Mouse (Mus musculus): Measurements from ENCODE around the gene Zfand6. TPM values are rescaled to one million over a fixed set of nuclear protein-coding genes. Genes with fewer than 3 reads are reported as not detected.

The Zfand6 gene
- total and polyA plus RNA-seq, 2 experiments from 2014 or later, result 104 to 141 TPM

- Histone ChIP-seq H3K36me3 (ENCODE audit: insufficient read depth, low read length) (no peaks in the 10 kb centered on the region), H3K4me3 (ENCODE audit: low read length) (no peak overlapping the region), H3K9me3 (ENCODE audit: low read length) (no peaks in the 10 kb centered on the region), H3K9ac (replicated peaks; ENCODE audit: low read length) (no peak overlapping the region), H3K4me1 (ENCODE audit: insufficient read depth, low read length) (no peaks in the 10 kb centered on the region), H3K27me3 (ENCODE audit: insufficient read depth, low read length) (no peaks in the 10 kb centered on the region), H3K4me2 (ENCODE audit: low read depth, low read length) (no peak overlapping the region), H3K27ac (no peak overlapping the region)
- ATAC-seq (no peak), DNase-seq (ENCODE audit: low spot score) (no peak)
- WGBS, result 92% methylated on average over 2 of the region's 2 CpGs
- no peak for TF ChIP-seq CTCF (IDR thresholded peaks at IDR 0.05; ENCODE audit: low read depth)
These were observed 37.0 kb downstream of the Zfand6 start for GRCm38 (mm10) chr7:84652740-84653139.

- Histone ChIP-seq H3K27ac (no peak overlapping the region), H3K4me3 (ENCODE audit: low read length) (no peak overlapping the region), H3K4me2 (ENCODE audit: low read depth, low read length) (no peak overlapping the region), H3K4me1 (ENCODE audit: insufficient read depth, low read length) (no peaks in the 10 kb centered on the region), H3K36me3 (ENCODE audit: insufficient read depth, low read length) (no peaks in the 10 kb centered on the region), H3K9ac (replicated peaks; ENCODE audit: low read length) (no peak overlapping the region), H3K9me3 (ENCODE audit: low read length) (no peaks in the 10 kb centered on the region), H3K27me3 (ENCODE audit: insufficient read depth, low read length) (no peaks in the 10 kb centered on the region)
- WGBS, result 90% methylated on average over 2 of the region's 2 CpGs
- no peak for DNase-seq (ENCODE audit: low spot score)
- no peak for TF ChIP-seq CTCF (IDR thresholded peaks at IDR 0.05; ENCODE audit: low read depth)
- ATAC-seq, result no peak
These were observed 37.8 kb downstream of the Zfand6 start for GRCm38 (mm10) chr7:84651987-84652321.

- H3K27me3 ChIP-seq (ENCODE audit: insufficient read depth, low read length), result no peaks in the 10 kb centered on the region
- no peak for TF ChIP-seq CTCF (IDR thresholded peaks at IDR 0.05; ENCODE audit: low read depth)
- H3K4me3 ChIP-seq (ENCODE audit: low read length), result no peak overlapping the region
- no peaks in the 10 kb centered on the region for H3K36me3 ChIP-seq (ENCODE audit: insufficient read depth, low read length)
- ATAC-seq (no peak), DNase-seq (ENCODE audit: low spot score) (no peak)
- H3K4me1 ChIP-seq (ENCODE audit: insufficient read depth, low read length), result no peaks in the 10 kb centered on the region
- WGBS, result 95% methylated on average over 4 of the region's 4 CpGs
- H3K9ac ChIP-seq (replicated peaks; ENCODE audit: low read length), result no peak overlapping the region
- no peaks in the 10 kb centered on the region for H3K9me3 ChIP-seq (ENCODE audit: low read length)
- no peak overlapping the region for H3K4me2 ChIP-seq (ENCODE audit: low read depth, low read length)
- H3K27ac ChIP-seq, result no peak overlapping the region
These were observed 38.3 kb downstream of the Zfand6 start for GRCm38 (mm10) chr7:84651303-84651986.

GRCm38 (mm10) chr7:84649016-84649415, 40.7 kb downstream of the Zfand6 start:
- WGBS, result 81% methylated on average over 2 of the region's 2 CpGs
- Histone ChIP-seq H3K36me3 (ENCODE audit: insufficient read depth, low read length) (no peaks in the 10 kb centered on the region), H3K27me3 (ENCODE audit: insufficient read depth, low read length) (no peaks in the 10 kb centered on the region), H3K9ac (replicated peaks; ENCODE audit: low read length) (no peak overlapping the region), H3K4me3 (ENCODE audit: low read length) (no peak overlapping the region), H3K4me1 (ENCODE audit: insufficient read depth, low read length) (no peaks in the 10 kb centered on the region), H3K9me3 (ENCODE audit: low read length) (no peaks in the 10 kb centered on the region), H3K27ac (peak overlapping the region; percentile 32; the same call in 1 of the 2 replicates), H3K4me2 (ENCODE audit: low read depth, low read length) (no peak overlapping the region)
- ATAC-seq (no peak), DNase-seq (ENCODE audit: low spot score) (no peak)
- TF ChIP-seq CTCF (IDR thresholded peaks at IDR 0.05; ENCODE audit: low read depth), result no peak

DNA sequence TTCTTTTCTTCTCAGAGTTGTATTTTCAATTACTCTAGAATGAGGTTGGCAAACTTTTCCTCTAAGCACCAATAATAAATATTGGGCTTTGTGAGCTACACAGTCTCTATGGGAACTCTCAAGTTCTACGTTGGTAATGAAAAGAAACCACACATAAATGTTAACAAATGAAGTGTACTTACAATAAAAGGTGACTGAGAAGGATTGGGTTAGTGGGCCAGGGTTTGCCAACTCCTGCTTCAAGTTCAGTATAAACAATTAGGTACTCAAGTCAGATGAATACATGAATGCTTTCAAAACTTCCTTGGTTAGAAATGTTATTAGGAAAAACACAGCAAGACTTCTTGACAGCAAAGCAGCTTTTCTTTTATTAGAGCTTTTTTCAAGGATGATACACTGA, 43.5 kb downstream of the Zfand6 start:
- Histone ChIP-seq H3K9me3 (ENCODE audit: low read length) (no peaks in the 10 kb centered on the region), H3K9ac (replicated peaks; ENCODE audit: low read length) (no peak overlapping the region), H3K27ac (no peak overlapping the region), H3K36me3 (ENCODE audit: insufficient read depth, low read length) (no peaks in the 10 kb centered on the region), H3K4me1 (ENCODE audit: insufficient read depth, low read length) (no peaks in the 10 kb centered on the region), H3K4me3 (ENCODE audit: low read length) (no peak overlapping the region), H3K27me3 (ENCODE audit: insufficient read depth, low read length) (no peaks in the 10 kb centered on the region), H3K4me2 (ENCODE audit: low read depth, low read length) (no peak overlapping the region)
- no peak for DNase-seq (ENCODE audit: low spot score)
- ATAC-seq, result no peak
- TF ChIP-seq CTCF (IDR thresholded peaks at IDR 0.05; ENCODE audit: low read depth), result no peak
- WGBS, result 50% methylated on average over 1 of the region's 1 CpGs

DNA sequence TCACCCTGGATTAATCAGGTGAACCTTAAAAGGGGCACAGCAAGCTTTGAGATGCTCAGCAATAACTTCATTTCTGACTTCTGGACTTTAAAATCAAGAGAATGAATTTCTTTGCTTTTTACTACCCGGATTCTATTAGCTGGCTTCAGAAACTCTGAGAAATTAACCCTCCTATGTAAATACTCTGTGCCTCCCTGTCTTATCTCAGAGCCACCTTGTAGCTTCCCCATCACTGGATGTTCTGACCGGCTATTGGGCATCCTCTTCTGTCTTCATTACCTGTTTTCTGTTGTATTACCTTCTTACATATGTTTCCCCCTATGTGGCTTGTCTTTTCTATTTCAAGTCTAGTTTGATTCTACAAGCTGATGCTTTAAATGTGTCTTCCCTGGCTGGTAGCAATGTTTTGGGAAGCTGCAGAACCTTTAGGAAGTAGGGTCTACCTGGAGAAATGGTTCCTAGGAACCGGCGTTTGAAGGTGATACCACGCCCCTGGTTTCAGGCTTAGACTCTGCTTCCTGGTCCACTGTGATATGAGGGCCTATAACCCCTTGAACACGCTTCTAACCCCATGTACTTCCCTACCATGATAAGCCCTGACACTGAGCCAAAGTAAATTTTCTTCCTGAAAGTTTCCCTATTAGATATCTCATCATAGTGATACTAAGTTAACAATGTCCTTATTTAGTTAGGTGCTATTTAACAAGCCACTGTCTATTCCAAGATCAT, 46.3 kb downstream of the Zfand6 start:
- TF ChIP-seq CTCF (IDR thresholded peaks at IDR 0.05; ENCODE audit: low read depth), result no peak
- Histone ChIP-seq H3K4me2 (ENCODE audit: low read depth, low read length) (no peak overlapping the region), H3K36me3 (ENCODE audit: insufficient read depth, low read length) (no peaks in the 10 kb centered on the region), H3K27me3 (ENCODE audit: insufficient read depth, low read length) (no peaks in the 10 kb centered on the region), H3K4me3 (ENCODE audit: low read length) (no peak overlapping the region), H3K9ac (replicated peaks; ENCODE audit: low read length) (no peak overlapping the region), H3K9me3 (ENCODE audit: low read length) (no peaks in the 10 kb centered on the region), H3K27ac (no peak overlapping the region), H3K4me1 (ENCODE audit: insufficient read depth, low read length) (no peaks in the 10 kb centered on the region)
- DNase-seq (ENCODE audit: low spot score), result no peak
- WGBS, result 95% methylated on average over 6 of the region's 6 CpGs
- no peak for ATAC-seq
